Mouse (Mus musculus) liver, adult (tissue): ENCODE results near the gene Lipc.

ENCODE experiments used
- GATA4 ChIP-seq: IDR thresholded peaks from 2 replicates; pipeline ENCODE4 v1.6.1; 2014; ENCODE audit warnings: mild to moderate bottlenecking, low read length; ENCODE audit not compliant: insufficient replicate concordance

Lipc gene

DNA sequence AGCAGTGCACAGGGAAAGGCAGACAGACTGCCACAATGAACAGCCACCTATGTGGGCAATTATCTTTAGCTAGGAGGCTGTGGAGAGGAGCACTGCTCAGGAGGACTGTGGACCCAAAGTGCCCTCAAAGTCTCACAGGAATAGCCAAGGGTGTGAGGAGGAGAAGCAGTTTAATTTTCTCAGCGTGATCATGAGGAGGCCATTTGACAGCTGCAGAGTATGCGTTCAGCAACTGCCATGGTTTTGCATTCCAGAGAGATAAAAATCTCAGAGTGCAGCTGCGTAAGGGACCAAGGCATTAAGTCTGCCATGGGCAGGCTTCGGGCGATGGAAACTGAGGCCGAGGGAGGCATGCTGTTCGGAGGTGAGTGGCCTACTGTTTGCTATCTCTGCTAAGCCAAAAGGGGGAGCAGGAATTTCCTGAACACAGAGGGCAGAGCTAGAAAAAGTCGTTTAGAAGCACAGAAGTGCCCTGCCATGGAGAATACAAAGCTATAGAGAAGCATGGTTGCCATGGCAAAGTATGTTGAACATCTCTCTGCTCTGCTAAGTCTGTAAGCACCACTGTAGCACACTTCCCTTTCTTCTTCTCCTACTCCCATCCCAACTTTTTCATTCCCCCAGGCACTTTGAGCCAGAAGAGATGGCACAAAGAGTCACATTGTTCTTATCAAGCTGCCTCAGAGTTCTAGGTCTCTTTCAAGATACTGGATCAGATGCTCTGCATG lies 151.3 kb downstream of the Lipc start:
- TF ChIP-seq GATA4, result no peak

DNA sequence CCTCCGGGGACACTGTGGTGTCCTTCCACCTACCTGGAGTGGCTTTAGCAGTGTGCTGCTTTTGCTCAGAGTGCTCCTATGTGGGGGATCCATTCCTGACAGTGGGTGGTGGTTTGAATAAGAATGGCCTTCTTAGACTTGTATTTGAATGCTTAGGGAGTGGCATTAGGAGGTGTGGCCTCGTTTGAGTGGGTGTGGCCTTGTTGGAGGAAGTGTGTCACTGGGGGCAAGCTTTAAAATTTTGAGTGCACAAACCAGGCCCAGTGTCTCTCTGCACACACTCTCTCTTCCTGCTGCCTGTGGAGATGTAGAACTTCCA lies 156.6 kb downstream of the Lipc start:
- no peak for TF ChIP-seq GATA4

DNA sequence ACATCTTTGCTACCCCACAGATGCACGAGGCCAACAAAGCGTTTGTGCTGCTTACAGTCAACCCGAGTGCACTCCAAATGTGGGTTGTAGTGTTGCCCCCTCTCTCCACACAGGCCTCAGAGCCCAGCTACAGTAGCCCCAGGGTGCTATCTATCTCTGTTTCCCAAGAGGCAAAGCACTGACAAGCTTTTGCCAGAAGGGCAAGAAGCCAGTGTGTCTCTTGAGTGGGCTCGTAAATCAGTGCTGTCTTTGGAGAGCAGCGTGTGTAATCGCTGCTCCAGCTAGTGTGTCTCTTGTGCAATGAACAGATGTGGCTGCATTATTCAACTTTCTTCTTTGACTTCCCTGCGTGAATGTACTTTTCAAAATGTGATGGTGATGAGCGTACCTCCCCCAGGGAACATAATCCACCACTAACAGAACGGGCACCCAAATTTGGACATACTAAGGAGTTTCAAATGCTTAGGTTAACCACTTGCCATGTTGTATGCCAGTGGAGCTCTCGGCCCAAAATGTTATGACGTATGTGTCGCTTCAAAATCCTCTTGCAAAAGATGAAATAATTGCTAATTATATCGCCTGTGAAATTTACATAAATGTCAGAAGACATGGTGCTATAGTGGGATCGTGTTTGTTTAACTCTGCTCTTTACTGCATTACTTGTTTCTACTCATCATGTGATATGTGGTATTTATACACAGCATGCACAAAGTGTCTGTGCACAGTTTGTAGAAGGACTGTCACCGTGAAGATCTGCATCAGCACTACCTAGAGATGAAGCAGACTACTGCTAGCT lies 157.2 kb downstream of the Lipc start:
- no peak for TF ChIP-seq GATA4

DNA sequence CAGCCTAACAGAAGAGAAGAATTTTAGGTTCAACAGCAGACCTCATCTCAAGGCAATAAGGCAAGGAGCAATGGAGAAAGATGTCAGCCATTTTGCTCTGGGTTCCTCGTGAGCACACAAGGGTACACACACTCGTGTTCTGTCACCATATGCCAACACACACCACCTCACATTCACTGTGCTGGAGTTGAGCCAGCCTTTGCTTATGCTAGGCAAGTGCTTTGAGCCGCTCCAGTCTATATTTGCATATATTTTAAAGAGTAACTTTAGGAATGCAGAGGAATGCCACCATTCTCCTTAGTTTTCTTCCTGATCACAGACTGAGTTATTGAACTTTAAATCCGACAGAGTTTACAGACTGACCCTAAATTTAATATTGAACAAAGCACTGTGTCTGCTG lies 161.4 kb downstream of the Lipc start:
- TF ChIP-seq GATA4, result no peak

DNA sequence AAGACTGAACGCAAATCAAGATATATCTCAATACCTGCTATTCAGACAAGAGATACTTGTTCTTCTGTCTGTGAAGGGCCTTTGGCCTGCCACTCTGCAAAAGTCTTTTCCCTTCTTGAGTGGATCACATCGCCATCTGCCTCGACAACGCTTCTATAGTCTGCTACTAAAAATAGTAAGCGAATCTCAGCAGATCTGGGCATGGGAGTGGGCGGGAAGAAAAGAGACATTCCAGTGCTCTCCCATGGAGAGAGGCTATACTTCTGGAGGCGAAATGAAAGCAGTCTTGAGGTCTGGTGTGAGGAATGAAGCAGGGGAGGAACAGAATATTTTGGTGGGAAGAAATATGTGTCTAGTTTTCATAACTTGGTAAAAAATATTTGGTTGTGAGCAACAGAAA lies 163.3 kb downstream of the Lipc start:
- no peak for TF ChIP-seq GATA4

DNA sequence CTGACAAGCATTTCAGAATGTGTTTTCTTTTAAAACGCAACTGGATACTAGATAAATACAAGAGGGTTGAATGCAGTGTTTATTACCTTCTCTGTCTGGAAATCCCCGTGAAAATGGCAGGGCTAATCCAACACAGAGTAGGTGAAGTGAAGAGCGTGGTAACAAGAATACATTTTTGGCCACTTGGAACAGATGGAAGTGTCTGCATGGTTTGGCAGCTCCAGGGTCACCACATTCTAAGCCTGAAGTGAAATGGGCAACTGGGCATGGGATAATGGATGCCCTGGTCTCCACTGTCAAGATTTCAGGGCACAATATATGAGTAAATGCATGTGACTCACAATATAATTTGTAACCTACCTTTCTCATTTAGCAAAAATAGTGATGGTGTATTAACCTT lies 169.8 kb downstream of the Lipc start:
- TF ChIP-seq GATA4, result no peak

DNA sequence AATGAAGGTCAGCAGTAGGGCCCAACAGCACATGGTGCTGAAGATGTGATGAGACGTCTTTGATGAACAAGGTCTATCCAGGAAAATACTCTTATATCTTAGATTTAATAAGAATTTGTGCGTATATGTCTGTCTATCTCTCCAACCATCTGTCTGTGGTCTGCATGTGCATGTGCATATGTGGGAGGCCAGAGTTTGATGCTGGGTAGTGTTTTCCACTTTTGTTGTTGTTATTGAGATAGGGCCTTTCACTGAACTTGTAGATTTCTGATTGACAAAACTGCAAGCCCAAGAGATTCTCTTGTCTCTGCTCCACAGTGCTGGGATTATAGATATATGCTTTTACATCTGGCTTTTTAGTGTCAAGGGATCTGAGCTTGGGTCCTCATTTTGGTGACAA lies 176.5 kb downstream of the Lipc start:
- TF ChIP-seq GATA4, result no peak

DNA sequence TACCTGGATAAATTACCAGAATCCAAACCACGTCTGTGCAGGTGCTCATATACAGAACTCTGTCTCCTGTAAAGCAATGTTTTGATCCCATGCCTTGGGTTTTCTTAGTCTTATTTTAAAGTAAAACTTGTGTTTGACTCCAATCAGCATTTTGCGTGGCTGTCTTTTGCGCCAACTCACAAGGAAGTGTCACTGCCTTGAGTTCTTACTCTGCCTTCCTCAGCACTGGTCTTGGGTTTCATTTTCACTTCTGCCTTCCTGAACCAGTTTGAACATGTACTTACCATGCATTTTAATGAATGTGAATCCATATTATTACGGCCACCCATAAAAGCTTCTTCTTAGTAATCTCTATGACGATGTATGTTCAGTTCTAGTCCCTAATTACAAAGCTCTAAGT lies 191.1 kb downstream of the Lipc start:
- no peak for TF ChIP-seq GATA4

DNA sequence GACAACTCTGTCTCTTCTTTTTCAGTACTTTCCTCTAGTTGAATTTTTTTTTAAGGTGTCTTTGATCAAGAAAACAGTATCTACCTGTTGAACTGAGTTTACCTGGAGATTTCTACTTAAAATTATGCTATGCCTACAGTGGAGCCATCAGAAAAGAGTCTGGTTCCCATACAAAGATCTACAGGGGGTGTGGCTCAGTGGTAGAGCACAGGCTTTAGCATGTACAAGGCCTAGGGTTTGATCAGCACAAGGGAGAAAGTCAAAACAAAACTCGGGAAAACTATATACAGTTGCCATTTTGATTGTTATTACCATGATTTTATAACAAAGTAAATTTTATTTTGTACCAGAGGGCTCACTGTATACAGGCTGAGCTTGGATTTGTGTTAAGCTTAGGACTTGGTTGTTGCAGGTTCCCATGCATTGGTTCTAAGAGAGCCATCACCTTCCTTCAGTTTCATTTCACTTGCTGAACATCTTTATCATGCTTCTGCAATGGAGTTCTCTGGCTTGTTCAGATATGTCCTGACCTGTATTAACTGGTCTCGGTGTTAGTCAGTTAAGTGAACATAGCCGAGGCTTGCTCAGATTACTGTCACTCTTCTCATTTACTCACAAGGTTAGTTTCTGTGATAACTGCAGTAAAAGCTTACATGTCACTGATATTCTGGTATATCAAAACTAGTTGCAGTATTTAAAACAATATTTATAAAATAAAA lies 200.4 kb downstream of the Lipc start:
- TF ChIP-seq GATA4, result no peak
